Mouse (Mus musculus): ENCODE measurements around the gene Cntnap2.

The Cntnap2 gene

DNA sequence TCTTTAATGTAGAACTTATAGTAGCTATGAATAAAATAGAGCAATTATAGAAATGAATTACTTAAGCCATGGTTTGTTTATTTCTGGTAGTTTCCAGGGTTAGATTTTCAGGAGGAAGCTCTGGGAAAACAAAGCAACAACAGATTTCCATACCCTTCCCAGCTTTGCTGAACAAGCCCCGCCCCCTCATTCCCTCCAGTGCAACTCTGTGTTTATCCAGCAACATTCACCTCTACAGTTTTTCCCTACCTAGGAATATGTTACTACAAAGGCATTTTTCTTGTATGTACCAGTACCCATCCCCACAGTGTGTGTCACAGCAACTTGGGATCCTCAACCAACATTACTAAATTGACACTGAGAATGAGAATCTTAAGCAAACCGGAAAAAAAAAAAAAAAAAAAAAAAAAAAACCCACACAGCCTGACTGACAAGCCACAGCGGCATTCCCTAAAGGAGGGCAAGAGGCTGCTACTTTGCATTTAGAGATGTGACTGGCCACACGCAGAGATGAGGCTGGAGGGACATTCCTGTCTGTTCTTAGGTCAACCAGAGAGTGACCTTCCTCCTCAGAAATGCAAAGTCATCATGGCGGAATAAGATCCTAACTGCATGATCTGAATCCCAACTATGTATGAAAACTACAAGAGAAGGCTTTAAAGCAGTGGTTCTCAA is 2260.3 kb downstream of the Cntnap2 start:
- DNase-seq: no peak

DNA sequence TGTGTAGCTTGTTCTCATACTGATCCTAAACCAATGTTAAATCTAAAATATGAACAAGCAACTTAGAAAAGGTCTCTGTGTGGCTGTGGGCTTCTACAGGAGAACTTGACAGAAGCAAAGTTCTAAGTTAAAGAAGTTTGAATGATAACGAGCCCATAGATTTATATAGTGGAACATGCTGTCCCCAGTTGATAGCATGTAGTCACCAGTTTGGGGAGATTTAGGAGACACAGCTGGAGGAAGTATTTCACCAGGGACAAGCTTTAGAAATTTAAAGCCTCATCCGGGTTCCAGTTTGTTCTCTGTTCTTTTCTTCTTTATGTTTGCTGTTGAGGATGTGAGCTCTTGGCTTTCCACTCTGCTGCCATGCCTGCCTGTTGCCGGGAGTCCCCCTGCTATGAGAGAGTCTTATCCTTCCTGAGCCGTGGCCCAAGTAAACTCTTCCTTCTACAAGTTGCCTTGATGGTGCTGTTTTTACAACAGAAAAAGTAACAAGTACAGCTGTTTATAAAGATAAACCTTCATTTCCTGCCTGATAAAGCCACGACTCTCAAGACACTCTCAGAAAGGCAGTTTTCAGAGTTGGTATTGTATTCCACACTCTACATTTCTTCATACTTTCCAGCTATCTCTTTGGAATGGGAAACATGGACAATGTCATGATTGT is 2264.1 kb downstream of the Cntnap2 start:
- DNase-seq: no peak

GRCm38 (mm10) chr6:47323886-47324285 is 2264.7 kb downstream of the Cntnap2 start:
- DNase-seq: no peak

DNA sequence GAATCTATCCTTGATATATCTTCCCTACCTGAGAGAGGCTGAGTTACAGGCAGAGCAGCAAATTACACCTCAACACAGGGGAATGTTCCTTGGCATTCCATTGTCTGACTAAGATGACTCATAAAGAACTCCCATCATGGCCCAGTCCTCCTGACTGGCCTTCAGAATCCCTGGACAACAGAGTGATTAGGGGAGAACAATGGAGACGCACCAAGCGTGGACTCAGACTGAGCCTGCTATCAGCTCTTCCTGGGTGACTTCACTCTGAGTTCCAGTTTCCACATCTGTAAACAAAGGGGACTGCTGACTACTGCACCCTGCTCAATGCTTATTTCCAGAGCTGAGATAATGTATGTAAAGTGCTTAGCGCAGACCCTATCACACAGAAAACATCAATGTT is 2269.1 kb downstream of the Cntnap2 start:
- DNase-seq: no peak

DNA sequence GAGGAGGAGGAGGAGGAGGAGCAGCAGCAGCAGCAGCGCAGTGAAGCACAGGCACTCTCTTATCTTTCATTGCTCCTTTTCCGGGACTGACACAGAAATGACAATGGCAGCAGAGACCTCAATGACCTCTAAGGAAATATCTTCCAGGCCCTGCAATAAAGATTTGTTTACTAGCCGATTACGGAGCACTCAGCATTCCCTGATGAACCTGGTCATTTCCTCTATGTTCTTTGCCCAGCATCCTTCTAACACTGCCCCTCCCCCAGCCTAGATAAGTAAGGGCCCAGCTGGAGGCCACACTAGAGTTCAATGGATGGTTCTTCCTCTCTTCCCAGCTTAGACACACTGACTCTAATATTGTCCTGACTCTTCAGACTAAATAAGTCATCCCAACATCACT is 2270.1 kb downstream of the Cntnap2 start:
- no peak for DNase-seq

DNA sequence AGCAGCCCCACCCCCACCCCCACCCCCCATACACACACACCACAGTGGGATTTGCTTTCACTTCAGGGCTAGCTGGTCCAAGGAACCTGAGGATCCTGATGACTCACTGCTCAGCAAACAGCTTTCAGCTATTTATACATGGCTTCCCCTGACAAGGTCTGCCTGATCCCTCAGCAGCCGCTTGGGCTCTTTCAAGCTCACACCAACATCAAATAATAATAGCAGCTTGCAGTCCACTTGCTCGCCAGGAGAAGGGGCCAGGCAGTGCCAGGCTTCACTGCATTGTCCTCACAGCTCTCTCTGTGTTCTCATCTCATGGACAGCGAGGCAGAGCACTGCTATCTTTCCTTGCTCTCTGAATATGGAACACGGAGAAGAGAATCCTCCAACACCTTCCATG is 2273.9 kb downstream of the Cntnap2 start:
- DNase-seq: no peak

DNA sequence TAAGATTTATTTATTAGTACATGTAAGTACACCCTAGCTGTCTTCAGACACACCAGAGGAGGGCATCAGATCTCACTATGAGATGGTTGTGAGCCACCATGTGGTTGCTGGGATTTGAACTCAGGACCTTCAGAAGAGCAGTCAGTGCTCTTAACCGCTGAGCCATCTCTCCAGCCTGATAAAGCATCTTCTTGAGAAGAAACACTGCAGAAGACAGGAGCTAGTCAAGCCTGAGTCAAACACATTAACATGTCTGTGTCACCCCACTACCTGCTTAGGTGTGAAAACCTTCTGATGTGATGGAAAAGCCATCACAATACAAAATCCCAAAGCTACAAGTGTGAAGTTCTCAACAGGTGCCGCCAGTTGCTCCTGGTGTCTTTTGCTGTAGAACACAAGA is 2275.2 kb downstream of the Cntnap2 start:
- no peak for DNase-seq

DNA sequence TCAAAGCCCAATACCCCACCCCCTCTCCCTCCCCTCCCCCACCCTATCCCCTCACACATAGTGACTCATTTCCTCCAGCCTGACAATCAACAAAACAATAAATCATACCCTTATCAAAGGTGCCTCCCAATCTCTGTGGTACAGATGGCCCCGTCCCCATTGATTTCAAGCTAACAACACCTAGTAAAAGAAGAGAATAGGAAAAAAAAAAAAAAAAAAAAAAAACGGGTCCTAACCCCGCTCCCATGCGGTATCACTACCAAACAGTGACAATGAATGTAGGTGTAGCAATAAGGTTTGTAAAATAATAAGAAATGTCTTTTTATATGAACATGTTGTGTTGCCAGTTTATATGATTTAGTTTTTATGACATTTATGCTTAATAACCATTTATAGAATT is 2278.1 kb downstream of the Cntnap2 start:
- no peak for DNase-seq

- no peak for DNase-seq
These were observed 2279.0 kb downstream of the Cntnap2 start for GRCm38 (mm10) chr6:47338113-47338512.

DNA sequence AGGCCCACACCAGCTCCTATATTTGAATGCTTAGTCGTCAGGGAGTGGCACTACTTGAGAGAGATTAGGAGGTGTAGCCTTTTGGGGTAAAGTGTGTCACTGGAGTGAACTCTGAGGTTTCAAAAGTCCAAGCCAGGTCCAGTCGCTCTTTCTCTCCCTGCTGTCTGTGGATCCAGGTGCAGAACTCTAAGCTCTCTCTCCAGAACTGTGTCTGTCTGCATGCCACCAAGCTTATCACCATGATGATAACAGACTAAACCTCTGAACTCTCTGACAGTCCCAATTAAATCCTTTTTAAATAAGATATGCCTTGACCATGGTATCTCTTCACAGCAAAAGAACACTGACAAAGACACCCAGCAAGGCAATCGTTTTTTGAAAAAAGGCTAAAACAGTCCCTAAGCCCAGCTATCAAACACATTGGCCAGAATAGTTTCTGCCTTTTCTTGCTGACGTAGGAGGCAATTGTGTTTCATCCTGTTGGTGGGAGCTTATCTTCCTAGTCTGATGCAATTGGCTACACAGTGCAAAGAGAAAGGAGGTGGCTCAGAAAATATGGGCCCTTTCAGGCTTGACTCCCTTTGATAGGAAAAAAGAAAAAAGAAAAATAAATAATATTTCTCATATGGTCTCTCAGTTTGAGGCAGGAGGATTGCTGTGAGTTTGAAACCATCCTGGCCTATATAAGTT is 2281.8 kb downstream of the Cntnap2 start:
- no peak for DNase-seq

GRCm38 (mm10) chr6:47341503-47341884 is 2282.3 kb downstream of the Cntnap2 start:
- DNase-seq: peak; percentile 75

DNA sequence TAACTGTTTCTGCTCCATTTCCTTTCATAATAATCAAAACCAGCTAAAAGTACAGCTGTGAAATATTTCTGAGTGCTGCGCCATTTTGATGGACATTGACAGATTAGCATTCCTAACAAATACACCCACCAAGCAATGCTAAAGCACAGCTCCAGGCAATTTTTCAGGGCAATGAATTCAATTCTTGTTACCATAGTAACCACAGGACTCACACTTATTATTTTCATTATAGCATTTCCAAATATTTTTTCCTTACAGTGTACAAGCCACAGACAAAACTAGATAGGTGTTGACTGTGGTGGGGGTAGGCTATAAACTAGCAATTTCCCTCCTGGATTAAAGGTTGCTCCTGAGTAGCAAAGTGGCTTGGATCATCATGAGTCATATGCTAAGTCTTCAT is 2284.1 kb downstream of the Cntnap2 start:
- DNase-seq: no peak

DNA sequence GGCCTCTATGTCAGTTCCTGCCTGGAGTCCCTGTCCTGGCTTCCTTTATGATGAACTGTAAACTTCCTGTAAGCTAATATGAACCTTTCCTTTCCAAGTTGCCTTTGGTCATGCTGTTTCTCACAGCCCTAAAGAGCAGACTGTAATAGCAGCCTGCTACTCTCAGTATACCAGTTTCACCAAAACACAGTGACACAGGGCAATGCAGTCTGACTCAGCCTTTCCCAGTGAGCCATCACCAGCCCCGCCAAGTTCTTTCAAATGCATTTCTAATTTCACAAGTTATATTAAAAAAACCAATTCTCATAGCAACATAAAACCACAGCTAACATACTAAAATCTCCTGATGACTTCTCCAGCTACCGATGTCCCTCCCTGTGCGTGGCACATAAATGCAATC is 2285.5 kb downstream of the Cntnap2 start:
- no peak for DNase-seq

DNA sequence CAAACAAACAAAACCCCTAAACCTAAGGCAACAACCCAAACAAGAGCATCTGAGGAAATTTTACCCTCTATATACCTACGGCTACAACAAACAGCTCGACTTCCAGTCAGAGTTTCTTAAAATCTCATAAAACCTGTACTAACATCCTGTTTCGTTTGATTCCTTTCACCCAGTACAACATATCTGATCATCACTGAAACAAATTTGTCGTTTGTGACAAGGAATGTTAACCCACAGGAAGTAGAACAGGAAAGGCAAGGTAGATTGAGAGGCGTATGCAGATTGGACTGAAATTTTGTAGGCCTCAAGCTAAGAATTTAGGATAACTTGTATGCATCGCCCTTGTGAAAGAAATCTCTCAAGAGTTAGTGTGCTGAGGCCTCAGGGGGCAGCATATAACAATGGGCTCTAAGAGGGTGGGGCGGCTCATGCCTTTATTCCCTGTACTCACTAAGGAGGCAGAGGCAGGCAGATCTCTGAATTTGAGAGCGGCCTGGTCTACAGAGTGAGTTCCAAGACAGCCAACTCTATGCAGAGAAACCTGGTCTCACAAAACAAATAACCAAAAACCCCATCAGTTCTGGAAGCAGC is 2291.0 kb downstream of the Cntnap2 start:
- no peak for DNase-seq

Measured in kidney, adult 11 months (tissue).